21 mouse cellular contexts compared by ENCODE assay signal in genomic region chr5:92372605-92373004, GRCm38 (mm10). TPM values are rescaled to one million over a fixed set of nuclear protein-coding genes. Genes with fewer than 3 reads are reported as not detected.
"Had no signal": no experiment of that assay in that cellular context is flagged by ENCODE, and none has a peak within 500 bp of the region (broad histone marks: within the 10 kb centered on the region; RNA-seq: fewer than 3 reads in every experiment).

No protein-coding gene starts in this region.

- H3K9me3 ChIP-seq: lung, embryonic 15.5 days; megakaryocyte, embryonic 14.5 days; midbrain, embryonic 12.5 days; midbrain, embryonic 15.5 days; neural tube, embryonic 12.5 days; stomach, embryonic 15.5 days had no signal

- H3K27me3 ChIP-seq: lung, embryonic 15.5 days; midbrain, embryonic 12.5 days; midbrain, embryonic 15.5 days; neural tube, embryonic 12.5 days; stomach, embryonic 15.5 days had no signal

- DNase-seq: liver, postnatal 0 days; lung, adult 2 months; lung, postnatal 14 days; lung, postnatal 36 days; right cerebral cortex, postnatal 14 days; thymus, adult 2 months; thymus, postnatal 25 days had no signal

- H3K9ac ChIP-seq: liver, postnatal 0 days; lung, embryonic 15.5 days; midbrain, embryonic 12.5 days; midbrain, embryonic 15.5 days; neural tube, embryonic 12.5 days; stomach, embryonic 15.5 days had no signal

- H3K36me3 ChIP-seq: lung, embryonic 15.5 days; midbrain, embryonic 12.5 days; midbrain, embryonic 15.5 days; neural tube, embryonic 12.5 days; stomach, embryonic 15.5 days had no signal

- H3K27ac ChIP-seq: lung, embryonic 15.5 days; macrophage; midbrain, embryonic 12.5 days; midbrain, embryonic 15.5 days; neural tube, embryonic 12.5 days; stomach, embryonic 15.5 days; stomach, postnatal 0 days had no signal

- H3K4me3 ChIP-seq: lung, embryonic 15.5 days; megakaryocyte, embryonic 14.5 days; midbrain, embryonic 12.5 days; midbrain, embryonic 15.5 days; neural tube, embryonic 12.5 days; stomach, embryonic 15.5 days had no signal

- ATAC-seq: liver, postnatal 0 days; lung, postnatal 0 days; midbrain, embryonic 15.5 days had no signal

- H3K4me2 ChIP-seq: lung, embryonic 15.5 days; midbrain, embryonic 12.5 days; midbrain, embryonic 15.5 days; neural tube, embryonic 12.5 days; stomach, embryonic 15.5 days had no signal

RNA-seq across cellular contexts. Expression of gene Cxcl10, which starts 23.9 kb away (rescaled TPM):
- total RNA-seq: midbrain, postnatal 0 days had no signal
- polyA plus RNA-seq: midbrain, embryonic 12.5 days; neural tube, embryonic 14.5 days; testis, adult 2 months had no signal

RNA-seq across cellular contexts. Expression of gene Art3, which starts 41.0 kb away (rescaled TPM):
- total RNA-seq: neutrophil, adult 5-6 weeks had no signal
- polyA plus RNA-seq: macrophage had no signal

RNA-seq across cellular contexts. Expression of gene Cxcl9, which starts 44.7 kb away (rescaled TPM):
- total RNA-seq: midbrain, postnatal 0 days; monocyte, adult 5-6 weeks had no signal
- polyA plus RNA-seq: lung, embryonic 15.5 days; lung, postnatal 0 days; midbrain, embryonic 12.5 days; midbrain, embryonic 15.5 days; midbrain, postnatal 0 days; neural tube, embryonic 12.5 days; neural tube, embryonic 14.5 days; stomach, embryonic 15.5 days had no signal
